Mouse (Mus musculus) spleen, adult 2 months (tissue): Measurements from ENCODE around the gene 3110082I17Rik. TPM values are rescaled to one million over a fixed set of nuclear protein-coding genes. Genes with fewer than 3 reads are reported as not detected.

ENCODE experiments used
- DNase-seq, 2 experiments: peaks; one replicate each; pipeline versions ENCODE4 v3.0.0 to v3.0.0-alpha.2; 2012 to 2021; ENCODE audit warnings: low spot score in 2 of 2, low read depth in 1 of 2
- H3K27ac ChIP-seq: fragments of 200-500 bp; 2 replicates; pipeline ENCODE4 v1.5.1; 2012; ENCODE audit warnings: low read length, inconsistent platforms; ENCODE audit not compliant: insufficient read depth
- H3K27me3 ChIP-seq: fragments of 200-500 bp; 2 replicates; pipeline ENCODE4 v1.6.1; 2012; ENCODE audit warnings: mild to moderate bottlenecking, moderate library complexity, low read length, inconsistent platforms; ENCODE audit not compliant: control insufficient read depth, insufficient read depth
- H3K36me3 ChIP-seq: fragments of 200-500 bp; 2 replicates; pipeline ENCODE4 v1.6.1; 2012; ENCODE audit warnings: mild to moderate bottlenecking, low read length, inconsistent platforms; ENCODE audit not compliant: control insufficient read depth, insufficient read depth
- H3K4me1 ChIP-seq: fragments of 200-500 bp; 2 replicates; pipeline ENCODE4 v1.6.1; 2011; ENCODE audit warnings: inconsistent platforms; ENCODE audit not compliant: control insufficient read depth, insufficient read depth, insufficient read length
- H3K4me3 ChIP-seq: fragments of 200-500 bp; 2 replicates; pipeline ENCODE4 v1.5.1; 2011; ENCODE audit warnings: mild to moderate bottlenecking, inconsistent platforms; ENCODE audit not compliant: insufficient read depth, insufficient read length; ENCODE audit errors: extremely low read depth
- CTCF ChIP-seq: fragments of 200-500 bp; IDR thresholded peaks from 2 replicates; pipeline ENCODE4 v1.5.1; 2011; ENCODE audit warnings: mild to moderate bottlenecking, inconsistent platforms; ENCODE audit not compliant: insufficient read depth, insufficient read length, insufficient replicate concordance; ENCODE audit errors: extremely low read depth
- POLR2A ChIP-seq: fragments of 200-500 bp; IDR thresholded peaks from 2 replicates; pipeline ENCODE4 v1.6.1; 2011; ENCODE audit warnings: low read depth, low read length, inconsistent platforms
- WGBS: fragments of 180-500 bp; shearing (Covaris S2); methylation state at CpG from one replicate; pipeline ENCODE4 v1.1.7; 2018; 5-methylcytosine and 5-hydroxymethylcytosine counted together
- polyA plus RNA-seq: library from polyadenylated mRNA; depleted of rRNA; stranded (reverse); fragments of >200 nt; gene quantifications from 2 replicates; pipeline ENCODE4 v1.2.3, GENCODE M21; 2012

The 3110082I17Rik gene
- polyA plus RNA-seq, 1 experiment, result 5.2 TPM

GRCm38 (mm10) chr5:139373889-139374444 is 86.4 kb downstream of the 3110082I17Rik start:
- H3K27me3 ChIP-seq, result no peaks in the 10 kb centered on the region
- TF ChIP-seq POLR2A (no peak), CTCF (no peak)
- 66% methylated on average over 6 of the region's 6 CpGs for WGBS
- H3K4me3 ChIP-seq, result no peak overlapping the region
- peaks cover 26% of the 10 kb centered on the region; the same call in 1 of the 2 replicates for H3K4me1 ChIP-seq
- H3K36me3 ChIP-seq, result no peaks in the 10 kb centered on the region
- DNase-seq, result no peak
- no peak overlapping the region for H3K27ac ChIP-seq

GRCm38 (mm10) chr5:139373126-139373525 is 87.2 kb downstream of the 3110082I17Rik start:
- H3K36me3 ChIP-seq, result no peaks in the 10 kb centered on the region
- no peaks in the 10 kb centered on the region for H3K27me3 ChIP-seq
- no peak overlapping the region for H3K27ac ChIP-seq
- 63% methylated on average over 3 of the region's 3 CpGs for WGBS
- peaks cover 31% of the 10 kb centered on the region; the same call in 1 of the 2 replicates for H3K4me1 ChIP-seq
- no peak for DNase-seq
- TF ChIP-seq CTCF, result no peak
- H3K4me3 ChIP-seq, result no peak overlapping the region

GRCm38 (mm10) chr5:139371631-139372401 is 88.5 kb downstream of the 3110082I17Rik start:
- no peaks in the 10 kb centered on the region for H3K36me3 ChIP-seq
- H3K27me3 ChIP-seq, result no peaks in the 10 kb centered on the region
- TF ChIP-seq CTCF (no peak), POLR2A (peak; percentile 85)
- H3K27ac ChIP-seq, result peak overlapping the region; percentile 91
- H3K4me1 ChIP-seq, result peaks cover 33% of the 10 kb centered on the region
- 2% methylated on average over 39 of the region's 39 CpGs for WGBS
- peak; percentile 80 to 89 for DNase-seq
- peak overlapping the region; percentile 89 for H3K4me3 ChIP-seq

DNA sequence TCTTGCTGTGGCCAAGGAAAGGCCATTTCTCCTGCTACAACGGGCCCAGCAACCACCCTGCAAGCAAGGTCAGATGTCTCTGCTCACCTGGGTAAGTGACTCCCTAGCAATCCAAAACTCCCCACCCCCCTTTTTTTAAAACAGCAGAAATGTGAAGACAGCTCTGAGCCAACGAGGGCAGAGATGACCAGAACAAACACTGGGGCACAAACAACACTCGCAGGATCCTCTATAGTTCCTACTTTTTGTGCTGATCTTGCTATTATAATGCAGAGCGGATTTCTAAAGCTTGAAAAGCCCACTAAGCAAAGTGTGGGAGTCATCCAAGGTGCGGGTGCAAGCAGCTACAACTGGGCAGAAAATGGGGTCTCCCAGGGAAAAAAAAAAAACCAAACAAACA is 89.2 kb downstream of the 3110082I17Rik start:
- no peaks in the 10 kb centered on the region for H3K27me3 ChIP-seq
- no peak for DNase-seq
- H3K4me3 ChIP-seq, result peak overlapping the region; percentile 89; the same call in 1 of the 2 replicates
- no peaks in the 10 kb centered on the region for H3K36me3 ChIP-seq
- WGBS, result 77% methylated on average over 5 of the region's 5 CpGs
- peak overlapping the region; percentile 91 for H3K27ac ChIP-seq
- H3K4me1 ChIP-seq, result peaks cover 40% of the 10 kb centered on the region
- TF ChIP-seq POLR2A (no peak), CTCF (no peak)

DNA sequence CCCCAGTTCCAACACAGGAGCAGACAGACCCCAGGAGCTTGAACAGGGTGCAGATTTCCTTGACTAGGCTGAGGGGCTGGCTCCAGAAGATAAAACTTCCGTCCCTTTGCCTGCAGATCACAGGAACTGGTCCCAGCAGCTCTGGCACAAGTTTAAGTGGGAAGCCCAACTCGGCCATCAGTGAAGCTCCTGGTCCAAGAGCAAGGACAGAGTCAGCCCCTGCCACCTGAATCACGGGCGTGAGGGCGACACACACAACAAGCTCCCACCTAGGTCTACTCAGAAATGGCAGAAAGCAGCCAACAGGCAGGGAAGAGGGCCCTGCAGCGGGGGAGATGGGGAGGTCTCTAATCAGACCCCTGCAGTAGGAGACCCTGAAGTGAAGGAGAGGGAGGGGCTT is 90.0 kb downstream of the 3110082I17Rik start:
- H3K4me1 ChIP-seq, result peaks cover 43% of the 10 kb centered on the region
- 89% methylated on average over 6 of the region's 6 CpGs for WGBS
- no peak for TF ChIP-seq CTCF
- TF ChIP-seq POLR2A, result no peak

GRCm38 (mm10) chr5:139368638-139369320 is 91.5 kb downstream of the 3110082I17Rik start:
- TF ChIP-seq POLR2A, result no peak
- no peak for DNase-seq
- Histone ChIP-seq H3K36me3 (no peaks in the 10 kb centered on the region), H3K27me3 (no peaks in the 10 kb centered on the region), H3K27ac (peak overlapping the region; percentile 81; the same call in 1 of the 2 replicates), H3K4me1 (peaks cover 54% of the 10 kb centered on the region), H3K4me3 (no peak overlapping the region)
- WGBS, result 83% methylated on average over 11 of the region's 11 CpGs

More for the DNA sequence above, 90.0 kb downstream of the 3110082I17Rik start:
- Histone ChIP-seq H3K36me3 (no peaks in the 10 kb centered on the region), H3K4me3 (no peak overlapping the region), H3K27ac (peak overlapping the region; percentile 10; the same call in 1 of the 2 replicates), H3K27me3 (no peaks in the 10 kb centered on the region)
- no peak for DNase-seq

GRCm38 (mm10) chr5:139367884-139368458 is 92.4 kb downstream of the 3110082I17Rik start:
- Histone ChIP-seq H3K27ac (peak overlapping the region; percentile 81), H3K36me3 (no peaks in the 10 kb centered on the region), H3K27me3 (no peaks in the 10 kb centered on the region), H3K4me3 (no peak overlapping the region), H3K4me1 (peaks cover 54% of the 10 kb centered on the region)
- DNase-seq, result peak in 1 of 2 experiments; percentile 87
- WGBS, result 21% methylated on average over 4 of the region's 4 CpGs
- TF ChIP-seq CTCF, result no peak
- no peak for TF ChIP-seq POLR2A
